Mouse (Mus musculus) ovary, adult 10 weeks (tissue): ENCODE results near the gene Spib. TPM values are rescaled to one million over a fixed set of nuclear protein-coding genes. Genes with fewer than 3 reads are reported as not detected.

Source experiments
- polyA plus RNA-seq: library from polyadenylated mRNA; stranded (reverse); fragments of 350-450 nt; fragmentation: Illumina TruSeq; extraction: RNeasy Lipid Tissue Mini Kit (QIAGEN cat#74804); gene quantifications from one replicate; pipeline ENCODE4 v1.2.3, GENCODE M21; 2014

The Spib gene
- polyA plus RNA-seq = not detected

DNA sequence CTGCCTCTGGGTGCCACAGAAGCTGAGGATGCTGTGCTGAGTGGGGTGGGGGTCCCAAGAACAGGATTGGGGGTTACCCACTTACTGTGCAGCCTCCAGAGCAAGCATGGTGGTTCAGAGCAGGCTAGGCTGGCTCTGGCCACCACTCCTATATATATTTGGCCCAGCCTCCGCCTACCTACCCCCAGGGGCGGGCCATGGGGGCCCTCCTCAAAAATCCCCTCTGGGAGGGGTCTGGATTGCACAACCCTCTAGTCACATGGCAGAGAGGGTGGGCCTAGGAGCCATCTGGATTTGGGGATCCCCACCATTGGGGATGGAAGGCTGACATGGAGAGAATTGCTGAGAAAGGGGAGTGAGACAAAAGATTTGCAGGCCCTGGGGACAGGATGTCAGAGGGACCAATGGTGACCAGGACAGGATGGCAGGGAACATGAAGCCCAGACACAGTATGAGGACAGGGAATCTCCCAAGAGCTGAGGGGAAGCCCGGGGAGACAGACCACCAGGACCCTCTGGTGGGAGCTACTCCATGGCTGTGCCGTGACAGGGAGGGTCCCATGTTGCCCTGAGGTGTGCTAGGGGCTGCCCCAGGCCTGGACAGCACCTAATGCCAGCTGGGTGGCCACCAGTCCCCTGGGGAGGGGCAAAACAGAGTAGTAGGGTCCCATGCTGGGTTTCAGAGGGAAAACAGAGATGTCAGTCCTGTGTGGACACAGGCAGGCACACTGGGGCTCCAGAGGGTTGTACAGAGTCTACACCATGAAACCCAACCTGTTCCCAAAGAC, at the start of gene Spib:
Gene Spib, minus strand, starts transcription at position 126 of the 787 bp plus-strand sequence.

DNA sequence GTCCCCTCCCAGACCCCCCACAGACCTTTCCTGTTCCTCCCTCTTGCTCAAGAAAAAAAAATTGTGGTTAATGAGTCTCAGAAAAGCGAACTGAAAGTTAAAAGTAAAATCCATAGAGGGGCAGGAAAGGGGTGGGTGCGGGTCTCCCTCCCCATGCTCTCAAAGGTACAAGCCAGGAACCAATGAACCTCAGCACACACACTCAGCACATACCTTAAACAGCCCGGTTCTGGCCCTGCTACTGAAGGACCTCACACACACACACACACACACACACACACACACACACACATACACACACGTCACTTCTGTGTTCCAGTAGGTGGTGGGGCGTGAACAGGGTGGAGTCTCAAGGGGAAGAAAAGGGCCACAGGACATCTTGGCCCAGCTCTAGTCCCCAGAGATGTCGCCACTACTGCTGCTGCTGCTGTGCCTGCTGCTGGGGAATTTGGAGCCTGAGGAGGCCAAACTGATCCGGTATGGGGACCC, 40.4 kb upstream of the Spib start, which contains the start of gene Napsa:
Gene Napsa, plus strand, starts transcription at position 168 of the 489 bp plus-strand sequence.

GRCm38 (mm10) chr7:44553826-44554225, 22.0 kb upstream of the Spib start, which contains the start of gene Nr1h2:
Gene Nr1h2, minus strand, starts transcription at chr7:44553951.

GRCm38 (mm10) chr7:44548497-44549087, 16.7 kb upstream of the Spib start, which contains the start of gene Pold1:
Gene Pold1, minus strand, starts transcription at chr7:44548849.

DNA sequence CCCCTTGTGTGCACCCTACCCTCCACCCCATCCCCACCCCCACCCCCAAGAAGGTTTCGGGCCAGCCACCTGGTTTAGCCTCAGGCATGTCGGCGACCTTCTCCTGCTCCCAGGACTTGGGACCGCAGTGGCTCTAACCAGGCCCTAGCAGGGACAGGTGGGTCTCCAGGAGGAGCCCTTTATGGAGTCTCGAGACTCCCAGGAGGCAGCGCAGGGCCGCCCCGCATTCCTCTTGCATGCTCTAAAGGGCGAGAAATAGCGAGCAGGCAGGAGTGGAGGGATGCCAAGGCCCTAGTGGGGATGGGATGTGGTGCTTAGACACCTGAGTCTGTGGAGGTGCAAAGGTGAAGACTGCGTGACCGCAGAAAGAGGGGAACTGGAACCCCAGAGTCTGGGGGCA, 7.4 kb downstream of the Spib start, which contains the start of gene Mybpc2:
Gene Mybpc2, minus strand, starts transcription at position 155 of the 400 bp plus-strand sequence.

DNA sequence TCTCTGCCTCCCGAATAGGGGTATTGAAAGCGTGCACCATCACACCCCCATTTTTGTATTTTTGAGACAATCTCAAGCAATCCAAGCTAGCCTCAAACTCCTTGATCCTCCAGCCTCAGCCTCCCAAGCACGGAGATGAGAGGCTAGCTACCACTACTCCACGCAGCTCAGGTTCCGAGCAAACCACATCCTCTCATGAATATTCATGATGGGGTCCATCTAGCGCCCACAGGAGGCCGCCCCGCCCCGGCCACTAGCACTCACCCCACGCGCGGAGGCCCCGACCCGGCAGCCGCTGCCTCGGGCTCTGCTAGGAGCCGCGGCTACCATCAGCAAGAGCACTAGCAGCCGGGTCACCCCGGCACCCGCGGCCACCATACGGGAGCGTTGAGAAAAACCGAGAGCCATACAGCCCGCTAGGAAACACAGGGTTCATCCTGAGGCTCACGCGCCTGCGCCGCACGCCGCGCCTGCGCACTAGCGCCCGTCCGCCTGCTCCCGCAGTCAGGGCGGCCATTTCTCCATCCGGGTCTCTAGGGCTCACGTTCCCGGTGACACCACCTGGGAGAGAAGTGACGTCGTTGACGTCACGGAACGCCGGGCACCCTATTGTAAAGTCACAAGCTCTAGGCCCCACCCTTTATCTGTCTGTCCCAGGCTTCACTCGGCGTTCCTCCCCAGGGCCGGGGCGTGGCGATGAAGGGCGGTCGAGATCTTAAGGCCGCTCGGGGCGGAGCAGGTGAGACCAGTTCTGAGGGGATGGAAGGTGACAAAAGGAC, 35.7 kb downstream of the Spib start, which contains the start of the genes Emc10 and Fam71e1:
Gene Emc10, minus strand, starts transcription at position 538 of the 779 bp plus-strand sequence.
Gene Fam71e1, plus strand, starts transcription at position 590 of the 779 bp plus-strand sequence.

Other genes with a start within 250 kb of the Spib start
- 2.9 TPM for gene Clec11a, start 225.2 kb downstream of the Spib start, polyA plus RNA-seq
- gene Shank1, start 221.8 kb downstream of the Spib start, polyA plus RNA-seq = 0.06 TPM
- not detected for gene Syt3, start 148.0 kb downstream of the Spib start, polyA plus RNA-seq
- not detected for gene 1700008O03Rik, start 146.3 kb downstream of the Spib start, polyA plus RNA-seq
- gene Lrrc4b, start 103.1 kb downstream of the Spib start, polyA plus RNA-seq = 0.26 TPM
- not detected for gene Aspdh, start 66.7 kb downstream of the Spib start, polyA plus RNA-seq
- not detected for gene Josd2, start 64.1 kb downstream of the Spib start, polyA plus RNA-seq
- 1.5 TPM for gene Emc10, start 35.5 kb downstream of the Spib start, polyA plus RNA-seq
- not detected for gene Fam71e1, start 35.5 kb downstream of the Spib start, polyA plus RNA-seq
- not detected for gene Mybpc2, start 7.4 kb downstream of the Spib start, polyA plus RNA-seq
- not detected for gene Pold1, start 16.8 kb upstream of the Spib start, polyA plus RNA-seq
- gene Nr1h2, start 21.9 kb upstream of the Spib start, polyA plus RNA-seq = not detected
- gene Napsa, start 40.3 kb upstream of the Spib start, polyA plus RNA-seq = not detected
- gene Kcnc3, start 58.6 kb upstream of the Spib start, polyA plus RNA-seq = not detected
- not detected for gene Myh14, start 138.8 kb upstream of the Spib start, polyA plus RNA-seq
- gene Izumo2, start 176.7 kb upstream of the Spib start, polyA plus RNA-seq = not detected
- gene Vrk3, start 216.3 kb upstream of the Spib start, polyA plus RNA-seq = 3.8 TPM
- 2.2 TPM for gene Zfp473, start 219.0 kb upstream of the Spib start, polyA plus RNA-seq